Mouse (Mus musculus) ES-E14 (cell line): ENCODE measurements around the gene Usf3. TPM values are rescaled to one million over a fixed set of nuclear protein-coding genes. Genes with fewer than 3 reads are reported as not detected.
A peak's percentile ranks its signal among the peaks of the same experiment; 100 is the strongest.

Experiments
- DNase-seq: peaks from one replicate; pipeline ENCODE4 v3.0.0-alpha.2; 2013; ENCODE audit warnings: low read depth, low spot score
- H3K27ac ChIP-seq: 2 replicates; pipeline ENCODE4 v1.5.1; 2012; ENCODE audit warnings: low read depth, mild to moderate bottlenecking, low read length, moderate library complexity, mixed read lengths; ENCODE audit not compliant: poor library complexity, insufficient read depth, severe bottlenecking
- H3K36me3 ChIP-seq: 2 replicates; pipeline ENCODE4 v1.6.1; 2012; ENCODE audit warnings: mild to moderate bottlenecking, low read length, moderate library complexity, mixed read lengths; ENCODE audit not compliant: control insufficient read depth, poor library complexity, insufficient read depth, severe bottlenecking
- H3K4me1 ChIP-seq, 2 experiments: fragments of 150-350 bp in 1 of 2; sonication (generic) in 1 of 2; 2 replicates each; pipeline ENCODE4 v1.6.1; 2012; ENCODE audit warnings: low read length in 2 of 2, mild to moderate bottlenecking in 1 of 2, mixed read lengths in 1 of 2; ENCODE audit not compliant: control insufficient read depth in 2 of 2, insufficient read depth in 2 of 2, poor library complexity in 1 of 2
- H3K4me3 ChIP-seq, 2 experiments: fragments of 150-350 bp in 1 of 2; sonication (generic) in 1 of 2; 2 replicates each; pipeline ENCODE4 v1.5.1; 2012; ENCODE audit warnings: low read length in 2 of 2, low read depth in 1 of 2, mild to moderate bottlenecking in 1 of 2, mixed read lengths in 1 of 2; ENCODE audit not compliant: insufficient read depth in 1 of 2, poor library complexity in 1 of 2, severe bottlenecking in 1 of 2
- H3K9ac ChIP-seq: 2 replicates; pipeline ENCODE4 v1.6.1; 2012; ENCODE audit warnings: low read depth, mild to moderate bottlenecking, low read length, mixed read lengths; ENCODE audit not compliant: poor library complexity, insufficient read depth, severe bottlenecking
- H3K9me3 ChIP-seq: fragments of 150-350 bp; sonication (generic); 2 replicates; pipeline ENCODE4 v1.6.1; 2012; ENCODE audit warnings: low read depth, mild to moderate bottlenecking, low read length; ENCODE audit not compliant: control insufficient read depth, insufficient read depth
- CHD2 ChIP-seq: IDR thresholded peaks from 2 replicates; pipeline ENCODE4 v1.6.1; 2014; ENCODE audit warnings: mild to moderate bottlenecking, low read depth, low read length, inconsistent platforms
- HCFC1 ChIP-seq: IDR thresholded peaks from 2 replicates; pipeline ENCODE4 v1.6.1; 2012; ENCODE audit warnings: low read length, inconsistent platforms, borderline replicate concordance; ENCODE audit not compliant: insufficient read depth
- MAFK ChIP-seq: IDR thresholded peaks from 2 replicates; pipeline ENCODE4 v1.6.1; 2014; ENCODE audit warnings: mild to moderate bottlenecking, low read depth, low read length, inconsistent platforms; ENCODE audit not compliant: insufficient read depth
- ZC3H11A ChIP-seq: IDR thresholded peaks from 2 replicates; pipeline ENCODE4 v1.6.1; 2012; ENCODE audit warnings: low read depth, mild to moderate bottlenecking, inconsistent platforms, low read length, borderline replicate concordance
- ZNF384 ChIP-seq: IDR thresholded peaks from 2 replicates; pipeline ENCODE4 v1.6.1; 2012; ENCODE audit warnings: low read depth, low read length, inconsistent platforms
- in situ Hi-C, 2 experiments: fragments of 600-800 bp; cut with MboI; formaldehyde crosslinking; loops; one replicate each; pipeline ENCODE4 v1.15.1; 2025; ENCODE audit warnings: low sequenced_read_pairs in 2 of 2, inconsistent platforms in 1 of 2; ENCODE audit not compliant: unreplicated experiment in 2 of 2
- total RNA-seq: library from RNA; depleted of rRNA; stranded (reverse); fragments of 300-350 nt; gene quantifications from 2 replicates; pipeline ENCODE4 v1.2.3, GENCODE M21; 2012

Gene Usf3
- total RNA-seq, 1 experiment: 7.1 TPM

- Histone ChIP-seq H3K27ac (0 out of 2 replicates have a peak overlapping the region, but pooled peaks have one; percentile 28), H3K36me3 (no peaks in the 10 kb centered on the region), H3K4me3 (peak overlapping the region; percentile 82 to 100), H3K9ac (peak overlapping the region; percentile 87), H3K9me3 (no peaks in the 10 kb centered on the region), H3K4me1 (peaks cover 3 to 4% of the 10 kb centered on the region in 2 experiments; a peak in 2 of 4 replicates)
- no peak for DNase-seq
- in situ Hi-C loops: no loop called here
- TF ChIP-seq ZC3H11A: no peak
- TF ChIP-seq CHD2: no peak
- TF ChIP-seq HCFC1: no peak
- TF ChIP-seq ZNF384: no peak
- TF ChIP-seq MAFK: no peak
Observed at GRCm38 (mm10) chr16:44138377-44138978, 34.6 kb upstream of the Usf3 start.

- Histone ChIP-seq H3K9me3 (no peaks in the 10 kb centered on the region), H3K27ac (peak overlapping the region; percentile 91), H3K9ac (peak overlapping the region; percentile 87), H3K4me1 (peaks cover 3 to 4% of the 10 kb centered on the region in 2 experiments; a peak in 2 of 4 replicates), H3K36me3 (no peaks in the 10 kb centered on the region), H3K4me3 (peak overlapping the region; percentile 82 to 100)
- DNase-seq: peak; percentile 90
- TF ChIP-seq ZNF384: peak; percentile 99
- 0 out of 2 replicates have a peak, but pooled peaks have one; percentile 44 for TF ChIP-seq CHD2
- TF ChIP-seq MAFK: 0 out of 2 replicates have a peak, but pooled peaks have one; percentile 32
- TF ChIP-seq ZC3H11A: no peak
- no peak for TF ChIP-seq HCFC1
- in situ Hi-C loops: no loop called here
Observed at GRCm38 (mm10) chr16:44138979-44139535, 34.0 kb upstream of the Usf3 start.

GRCm38 (mm10) chr16:44139536-44140185 lies 33.4 kb upstream of the Usf3 start, which contains the start of the genes Atp6v1a and Naa50:
Atp6v1a (minus strand) TSS chr16:44139705.
Naa50 (plus strand) TSS chr16:44139830.
- Histone ChIP-seq H3K4me3 (peak within 1 kb of the TSS; percentile 82 to 100), H3K27ac (peak within 1 kb of the TSS; percentile 97), H3K36me3 (no peaks in the 10 kb centered on the region), H3K9me3 (no peaks in the 10 kb centered on the region), H3K4me1 (peaks cover 3 to 4% of the 10 kb centered on the region in 2 experiments; a peak in 2 of 4 replicates), H3K9ac (peak within 1 kb of the TSS; percentile 100)
- DNase-seq: peak; percentile 77
- TF ChIP-seq ZC3H11A: no peak
- TF ChIP-seq HCFC1: 0 out of 2 replicates have a peak, but pooled peaks have one; percentile 27
- TF ChIP-seq MAFK: no peak
- in situ Hi-C loops: no loop called here

DNA sequence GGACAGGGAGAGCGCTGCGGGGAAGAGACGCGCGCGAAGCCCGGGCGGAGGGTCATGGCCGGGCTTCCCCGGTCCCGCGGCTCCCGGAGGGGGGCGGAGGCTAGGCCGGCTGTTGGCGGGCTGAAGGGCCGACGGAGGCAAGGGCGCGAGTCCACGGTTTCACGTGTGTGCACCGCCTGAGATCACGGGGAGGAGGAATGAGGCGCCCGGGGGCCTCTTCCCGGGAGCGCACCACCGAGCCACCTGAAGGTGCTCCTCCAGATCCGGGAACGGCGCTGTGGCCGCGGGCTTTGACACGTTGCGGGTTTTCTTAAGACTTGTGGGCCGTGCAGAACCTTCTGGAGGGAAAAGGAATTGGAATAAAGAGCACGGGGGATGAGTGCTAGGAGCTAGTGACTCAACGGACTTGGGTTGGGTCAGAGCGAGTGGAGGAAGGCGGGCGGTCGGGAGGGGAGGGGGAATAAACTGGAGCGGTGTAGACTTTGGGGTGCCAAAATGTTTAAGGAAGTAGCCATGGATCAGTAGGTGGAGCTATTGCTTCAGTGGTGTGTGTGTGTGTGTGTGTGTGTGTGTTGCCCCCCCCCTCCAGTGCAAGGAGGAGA lies 32.8 kb upstream of the Usf3 start:
- Histone ChIP-seq H3K27ac (peak overlapping the region; percentile 97), H3K4me3 (peak overlapping the region; percentile 82 to 100), H3K36me3 (no peaks in the 10 kb centered on the region), H3K4me1 (peaks cover 3 to 4% of the 10 kb centered on the region in 2 experiments; a peak in 2 of 4 replicates), H3K9me3 (no peaks in the 10 kb centered on the region), H3K9ac (peak overlapping the region; percentile 100)
- peak; percentile 44; the same call in 1 of the 2 replicates for TF ChIP-seq HCFC1
- TF ChIP-seq ZC3H11A: no peak
- peak; percentile 64 for DNase-seq
- in situ Hi-C loops: no loop called here
